Mouse (Mus musculus) liver, postnatal 0 days (tissue): Measurements from ENCODE around the gene Caskin2.

Experiments
- CTCF ChIP-seq: sonication (generic); IDR thresholded peaks from 2 replicates; pipeline ENCODE4 v1.5.1; 2016; ENCODE audit warnings: antibody characterized with exemption, low read depth
- EP300 ChIP-seq: IDR thresholded peaks from 2 replicates; pipeline ENCODE4 v1.6.1; 2016; ENCODE audit warnings: antibody characterized with exemption, low read depth, mild to moderate bottlenecking

DNA sequence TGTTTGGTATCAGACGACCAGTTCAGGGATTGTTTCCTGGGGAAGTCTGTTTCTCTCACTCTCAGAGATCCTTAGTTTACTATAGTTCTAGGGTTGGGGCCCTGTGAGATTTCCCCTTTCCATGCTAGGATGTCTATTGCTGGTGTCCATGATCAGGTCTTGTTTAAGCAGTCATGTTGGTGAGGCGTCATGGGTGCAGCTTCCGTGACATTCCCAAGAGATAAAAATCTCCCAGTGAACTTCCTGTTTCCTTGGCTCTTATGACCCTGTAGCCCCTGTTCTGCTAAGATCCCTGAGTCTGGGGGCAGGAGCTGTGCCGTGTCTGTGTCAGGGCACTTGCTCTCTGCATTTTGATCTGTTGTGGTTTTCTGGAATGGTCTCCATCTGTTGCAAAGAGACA is 38.8 kb downstream of the Caskin2 start:
- no peak for TF ChIP-seq CTCF
- TF ChIP-seq EP300: no peak
